Mouse (Mus musculus): ENCODE measurements around the gene Mad2l1bp. TPM values are rescaled to one million over a fixed set of nuclear protein-coding genes. Genes with fewer than 3 reads are reported as not detected.

The Mad2l1bp gene
- polyA plus RNA-seq, 1 experiment from 2014 or later = 14.6 TPM

GRCm38 (mm10) chr17:46108286-46108685 is 45.1 kb downstream of the Mad2l1bp start:
- in situ Hi-C loops (cut with MboI; ENCODE audit: low pct_unique_long_range_greater_than_20kb) = no loop called here
- DNase-seq (ENCODE audit: low read depth, low spot score) = no peak
- ATAC-seq = no peak
- H3K27me3 ChIP-seq = peaks cover 9% of the 10 kb centered on the region
- no peak for TF ChIP-seq CTCF (IDR thresholded peaks at IDR 0.05)
- CTCF ChIA-PET = interaction anchor here (1.0 to 1.5 kb wide), 3 partner anchors 9 to 24 kb away, joined by 3 to 5 read pairs (median 5); no protein-coding TSS in a partner anchor
- POLR2A ChIA-PET = no interaction called here

- H3K27me3 ChIP-seq = peaks cover 9% of the 10 kb centered on the region
- CTCF ChIA-PET = interaction anchor here (0.9 kb wide), 1 partner anchor 26 kb away, joined by 3 read pairs; no protein-coding TSS in a partner anchor
- DNase-seq (ENCODE audit: low read depth, low spot score) = no peak
- no peak for ATAC-seq
- in situ Hi-C loops (cut with MboI; ENCODE audit: low pct_unique_long_range_greater_than_20kb) = no loop called here
- TF ChIP-seq CTCF (IDR thresholded peaks at IDR 0.05) = no peak
- POLR2A ChIA-PET = no interaction called here
Observed at GRCm38 (mm10) chr17:46104487-46104886, 48.9 kb downstream of the Mad2l1bp start.

GRCm38 (mm10) chr17:46102608-46103159 is 50.7 kb downstream of the Mad2l1bp start:
- in situ Hi-C loops (cut with MboI; ENCODE audit: low pct_unique_long_range_greater_than_20kb) = no loop called here
- H3K27me3 ChIP-seq = peaks cover under 1% of the 10 kb centered on the region
- ATAC-seq = no peak
- no peak for TF ChIP-seq CTCF (IDR thresholded peaks at IDR 0.05)
- POLR2A ChIA-PET = interaction anchor here (0.7 kb wide), 1 partner anchor 1177 kb away, joined by 3 read pairs; no protein-coding TSS in a partner anchor
- CTCF ChIA-PET = interaction anchor here (1.5 kb wide), 1 partner anchor 61 kb away, joined by 4 read pairs; no protein-coding TSS in a partner anchor
- DNase-seq (ENCODE audit: low read depth, low spot score) = no peak

GRCm38 (mm10) chr17:46101906-46102305 is 51.4 kb downstream of the Mad2l1bp start:
- TF ChIP-seq CTCF (IDR thresholded peaks at IDR 0.05) = no peak
- DNase-seq (ENCODE audit: low read depth, low spot score) (no peak), ATAC-seq (no peak)
- POLR2A ChIA-PET = no interaction called here
- CTCF ChIA-PET = no interaction called here
- in situ Hi-C loops (cut with MboI; ENCODE audit: low pct_unique_long_range_greater_than_20kb) = no loop called here
- H3K27me3 ChIP-seq = peaks cover 5% of the 10 kb centered on the region

GRCm38 (mm10) chr17:46098525-46098924 is 54.8 kb downstream of the Mad2l1bp start:
- ChIA-PET POLR2A (no interaction called here), CTCF (interaction anchor here (1.1 to 1.3 kb wide), 3 partner anchors 9 to 38 kb away, joined by 3 read pairs; no protein-coding TSS in a partner anchor)
- no peak for TF ChIP-seq CTCF (IDR thresholded peaks at IDR 0.05)
- DNase-seq (ENCODE audit: low read depth, low spot score) (no peak), ATAC-seq (no peak)
- peaks cover 14% of the 10 kb centered on the region for H3K27me3 ChIP-seq
- in situ Hi-C loops (cut with MboI; ENCODE audit: low pct_unique_long_range_greater_than_20kb) = no loop called here

Other genes with a start within 250 kb of the Mad2l1bp start
- 124 TPM for gene Vegfa, start 121.2 kb downstream of the Mad2l1bp start, polyA plus RNA-seq (2021)
- 100 TPM for gene Mrps18a, start 42.6 kb downstream of the Mad2l1bp start, polyA plus RNA-seq (2021)
- 29.3 TPM for gene Rsph9, start 9.3 kb downstream of the Mad2l1bp start, polyA plus RNA-seq (2021)
- 84.7 TPM for gene Gtpbp2, start 7.5 kb upstream of the Mad2l1bp start, polyA plus RNA-seq (2021)
- gene Polh, start 49.1 kb upstream of the Mad2l1bp start, polyA plus RNA-seq (2021) = 14.4 TPM
- gene Xpo5, start 49.2 kb upstream of the Mad2l1bp start, polyA plus RNA-seq (2021) = 48.3 TPM
- gene Polr1c, start 94.5 kb upstream of the Mad2l1bp start, polyA plus RNA-seq (2021) = 93.1 TPM
- 88.7 TPM for gene Yipf3, start 94.5 kb upstream of the Mad2l1bp start, polyA plus RNA-seq (2021)
- gene Lrrc73, start 100.0 kb upstream of the Mad2l1bp start, polyA plus RNA-seq (2021) = 9.4 TPM
- gene Tjap1, start 129.5 kb upstream of the Mad2l1bp start, polyA plus RNA-seq (2021) = 55.3 TPM
- 1.4 TPM for gene Dlk2, start 143.9 kb upstream of the Mad2l1bp start, polyA plus RNA-seq (2021)
- 7.6 TPM for gene Abcc10, start 174.8 kb upstream of the Mad2l1bp start, polyA plus RNA-seq (2021)
- 18.6 TPM for gene Zfp318, start 230.2 kb upstream of the Mad2l1bp start, polyA plus RNA-seq (2021)